Mouse (Mus musculus): ENCODE data around the gene Slc17a7.

- no peak for TF ChIP-seq GATA1 (IDR thresholded peaks at IDR 0.05; ENCODE audit: low read length)
- no peak for TF ChIP-seq TAL1 (IDR thresholded peaks at IDR 0.05; ENCODE audit: low read length)
Measured at GRCm38 (mm10) chr7:45122561-45123185, 41.1 kb upstream of the Slc17a7 start.
